Comparison of ENCODE assay signal across 8 mouse cellular contexts in the genomic region with DNA sequence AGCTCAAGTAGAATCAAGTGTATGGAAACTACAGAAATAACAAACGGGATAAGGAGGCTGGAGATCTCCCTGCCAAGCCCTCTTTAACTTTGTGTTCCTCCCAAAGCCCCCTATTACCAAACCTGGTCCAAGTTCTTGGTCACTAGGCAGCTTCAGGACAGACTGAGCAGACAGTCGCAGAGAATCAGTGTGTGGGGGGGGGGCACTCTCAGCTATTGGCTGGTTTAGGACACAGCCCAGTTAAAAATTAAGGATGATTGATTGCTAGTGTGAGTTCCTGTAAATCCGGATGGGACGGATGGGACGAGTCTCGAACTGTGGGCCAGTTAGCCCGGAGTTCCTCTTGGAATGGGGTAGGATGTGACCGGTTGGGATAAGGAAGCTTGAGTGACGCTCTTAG. TPM values are rescaled to one million over a fixed set of nuclear protein-coding genes. Genes with fewer than 3 reads are reported as not detected.
DNase-seq lines count a peak whose midpoint lies in the region; ATAC-seq and TF ChIP-seq lines count a peak whose summit lies in the region.

A gene (minus strand): TSS at position 204 of the 400 bp plus-strand sequence.

- no peak within 1 kb of the TSS for H3K27ac ChIP-seq in left cerebral cortex, adult 2 months
- peak within 1 kb of the TSS; percentile 86 for H3K27ac ChIP-seq in embryonic facial prominence, embryonic 10.5 days (replicated peaks)
- peak within 1 kb of the TSS; percentile 41; the same call in 1 of the 2 replicates for H3K27ac ChIP-seq in heart, embryonic 12.5 days (ENCODE audit: poor library complexity, severe bottlenecking)
- H3K27ac ChIP-seq in limb, embryonic 13.5 days: 0 out of 2 replicates have a peak within 1 kb of the TSS, but pooled peaks have one; percentile 22
- H3K27ac ChIP-seq in small intestine, adult 2 months (ENCODE audit: insufficient read depth, low read depth, low read length): peak within 1 kb of the TSS; percentile 75

- H3K9me3 ChIP-seq in embryonic facial prominence, embryonic 10.5 days: no peaks in the 10 kb centered on the region
- no peaks in the 10 kb centered on the region for H3K9me3 ChIP-seq in heart, embryonic 12.5 days (replicated peaks)
- H3K9me3 ChIP-seq in limb, embryonic 13.5 days: no peaks in the 10 kb centered on the region

- no peaks in the 10 kb centered on the region for H3K27me3 ChIP-seq in embryonic facial prominence, embryonic 10.5 days (replicated peaks; ENCODE audit: low read depth, poor library complexity, severe bottlenecking)
- peaks cover 5% of the 10 kb centered on the region for H3K27me3 ChIP-seq in heart, embryonic 12.5 days (replicated peaks)
- no peaks in the 10 kb centered on the region for H3K27me3 ChIP-seq in limb, embryonic 13.5 days
- H3K27me3 ChIP-seq in small intestine, adult 2 months (ENCODE audit: control insufficient read depth, insufficient read depth, low read length): no peaks in the 10 kb centered on the region; the same call in 1 of the 2 replicates

- peak within 1 kb of the TSS; percentile 61 for H3K9ac ChIP-seq in heart, embryonic 12.5 days
- H3K9ac ChIP-seq in limb, embryonic 13.5 days: peak within 1 kb of the TSS; percentile 66

- H3K4me3 ChIP-seq in left cerebral cortex, adult 2 months: peak within 1 kb of the TSS; percentile 19
- H3K4me3 ChIP-seq in embryonic facial prominence, embryonic 10.5 days: peak within 1 kb of the TSS; percentile 54
- H3K4me3 ChIP-seq in heart, embryonic 12.5 days: peak within 1 kb of the TSS; percentile 36
- H3K4me3 ChIP-seq in limb, embryonic 13.5 days: peak within 1 kb of the TSS; percentile 40
- peak within 1 kb of the TSS; percentile 37 for H3K4me3 ChIP-seq in small intestine, adult 2 months (ENCODE audit: low read depth, low read length)

- no peak for ATAC-seq in heart, embryonic 12.5 days (ENCODE audit: insufficient number of reproducible peaks, low FRiP score)
- ATAC-seq in limb, embryonic 13.5 days (ENCODE audit: low FRiP score, low read depth): 0 out of 2 replicates have a peak, but pooled peaks have one; percentile 54
- no peak for ATAC-seq in activated CD4-positive, CD25-positive, alpha-beta regulatory T cell, adult 4 months

- no peaks in the 10 kb centered on the region for H3K36me3 ChIP-seq in embryonic facial prominence, embryonic 10.5 days (replicated peaks)
- no peaks in the 10 kb centered on the region; the same call in 1 of the 2 replicates for H3K36me3 ChIP-seq in heart, embryonic 12.5 days
- H3K36me3 ChIP-seq in limb, embryonic 13.5 days: no peaks in the 10 kb centered on the region
- no peaks in the 10 kb centered on the region for H3K36me3 ChIP-seq in small intestine, adult 2 months (ENCODE audit: control insufficient read depth, insufficient read depth, low read length)

- TF ChIP-seq POLR2A in small intestine, adult 2 months (IDR thresholded peaks at IDR 0.05; ENCODE audit: low read depth, low read length): no peak

- H3K4me2 ChIP-seq in heart, embryonic 12.5 days: peak within 1 kb of the TSS; percentile 65
- peak within 1 kb of the TSS; percentile 70 for H3K4me2 ChIP-seq in limb, embryonic 13.5 days (replicated peaks)

- H3K4me1 ChIP-seq in embryonic facial prominence, embryonic 10.5 days: peaks cover 28% of the 10 kb centered on the region
- peaks cover 13% of the 10 kb centered on the region for H3K4me1 ChIP-seq in heart, embryonic 12.5 days (replicated peaks)
- peaks cover 9% of the 10 kb centered on the region for H3K4me1 ChIP-seq in limb, embryonic 13.5 days
- no peaks in the 10 kb centered on the region for H3K4me1 ChIP-seq in small intestine, adult 2 months (ENCODE audit: control insufficient read depth, insufficient read depth, insufficient read length, low read length)

- no peak for TF ChIP-seq CTCF in left cerebral cortex, adult 2 months (IDR thresholded peaks at IDR 0.05)
- TF ChIP-seq CTCF in small intestine, adult 2 months (IDR thresholded peaks at IDR 0.05; ENCODE audit: extremely low read depth, insufficient read length, insufficient replicate concordance, low read depth, low read length): no peak

- no peak for DNase-seq in left cerebral cortex, adult 2 months (ENCODE audit: extremely low spot score in 1 of 2, low spot score in 2 of 2)
- no peak for DNase-seq in left cerebral cortex, adult 8-10 months (ENCODE audit: low spot score in 2 of 2)
- peak; percentile 34 for DNase-seq in embryonic facial prominence, embryonic 10.5 days (ENCODE audit: low spot score)
- DNase-seq in ovary, adult 18-20 months (ENCODE audit: low spot score): no peak

- 59% methylated on average over 9 of the region's 9 CpGs for WGBS in embryonic facial prominence, embryonic 10.5 days
- 65% methylated on average over 9 of the region's 9 CpGs for WGBS in heart, embryonic 12.5 days
- WGBS in limb, embryonic 13.5 days: 72% methylated on average over 9 of the region's 9 CpGs
- WGBS in small intestine, adult 2 months: 75% methylated on average over 9 of the region's 9 CpGs

- intact Hi-C loops in left cerebral cortex, adult 2 months (cut with DNase I): no loop called here

RNA-seq across cellular contexts. Expression of the gene that starts here (rescaled TPM):
- 1 to 10 TPM; 5.3 to 8.4 TPM for total RNA-seq in left cerebral cortex, adult 2 months (2021)
- total RNA-seq in left cerebral cortex, adult 8-10 months (2022): 1 to 10 TPM; 6.6 to 9.6 (median 7.8) TPM
- polyA plus RNA-seq in embryonic facial prominence, embryonic 10.5 days (2016; fragmentation: Nextera tagmentation; extraction: Ambion mirVana): 16.6 and 18.7 TPM in 2 replicates
- 32.2 and 32.8 TPM in 2 replicates for polyA plus RNA-seq in heart, embryonic 12.5 days (2016; fragmentation: Nextera tagmentation; extraction: Ambion mirVana)
- 25.4 and 30.1 TPM in 2 replicates for polyA plus RNA-seq in limb, embryonic 13.5 days (2015; fragmentation: Nextera tagmentation; extraction: Ambion mirVana)
- 66.5 and 97.6 TPM in 2 replicates for polyA plus RNA-seq in small intestine, adult 2 months (2012; rRNA removed)
- polyA plus RNA-seq in activated CD4-positive, CD25-positive, alpha-beta regulatory T cell, adult 4 months (2017; shearing (Covaris generic)): not detected

Comparison
In these comparisons a context has a peak if more than half of its experiments do, and no peak if none do; other contexts are left out.
1. RNA of the gene that starts here (polyA plus RNA-seq): 66.5 to 97.6 TPM in small intestine, adult 2 months, 32.2 to 32.8 TPM in heart, embryonic 12.5 days, 25.4 to 30.1 TPM in limb, embryonic 13.5 days and 16.6 to 18.7 TPM in embryonic facial prominence, embryonic 10.5 days; not detected in activated CD4-positive, CD25-positive, alpha-beta regulatory T cell, adult 4 months; every median in the first group is over 10 times any median in the second.
2. Peak in every context shown above with its lines, with median percentiles within 50 percentile points of each other: H3K4me3 ChIP-seq.